Mouse (Mus musculus) myocyte (in vitro differentiated cells): ENCODE data around the gene Tbx5.

Experiments
- CEBPB ChIP-seq: IDR thresholded peaks from 2 replicates; pipeline ENCODE4 v1.6.1; 2011; ENCODE audit warnings: mild to moderate bottlenecking, moderate library complexity; ENCODE audit not compliant: poor library complexity, insufficient read depth, severe bottlenecking
- E2F4 ChIP-seq: IDR thresholded peaks from one replicate; pipeline ENCODE4 v1.6.1; 2011; ENCODE audit warnings: mild to moderate bottlenecking, control low read depth, moderate library complexity; ENCODE audit not compliant: insufficient read depth
- MAX ChIP-seq: IDR thresholded peaks from one replicate; pipeline ENCODE4 v1.6.1; 2011; ENCODE audit warnings: low read depth, mild to moderate bottlenecking, control low read depth
- MYOD1 ChIP-seq, 3 experiments: IDR thresholded peaks; one replicate each; pipeline ENCODE4 v1.6.1; 2011; ENCODE audit warnings: control low read depth in 2 of 3, low read depth in 2 of 3, mild to moderate bottlenecking in 2 of 3, moderate library complexity in 1 of 3; ENCODE audit not compliant: insufficient read length in 2 of 3, control insufficient read depth in 1 of 3
- MYOG ChIP-seq, 3 experiments: IDR thresholded peaks; one replicate each; pipeline ENCODE4 v1.6.1; 2011; ENCODE audit warnings: control low read depth in 2 of 3, low read depth in 2 of 3, mild to moderate bottlenecking in 2 of 3; ENCODE audit not compliant: insufficient read length in 2 of 3, control insufficient read depth in 1 of 3, insufficient read depth in 1 of 3
- POLR2A ChIP-seq: IDR thresholded peaks from one replicate; pipeline ENCODE4 v1.6.1; 2011; ENCODE audit warnings: low read depth, mild to moderate bottlenecking, control low read depth, moderate library complexity; ENCODE audit not compliant: insufficient read length
- POLR2AphosphoS2 ChIP-seq: IDR thresholded peaks from one replicate; pipeline ENCODE4 v1.6.1; 2011; ENCODE audit warnings: low read depth, control low read depth; ENCODE audit not compliant: insufficient read length
- SRF ChIP-seq: IDR thresholded peaks from one replicate; pipeline ENCODE4 v1.6.1; 2011; ENCODE audit warnings: low read depth; ENCODE audit not compliant: control insufficient read depth, insufficient read length
- TCF12 ChIP-seq: IDR thresholded peaks from one replicate; pipeline ENCODE4 v1.6.1; 2011; ENCODE audit warnings: mild to moderate bottlenecking, control low read depth; ENCODE audit not compliant: poor library complexity, insufficient read depth, severe bottlenecking
- USF1 ChIP-seq: IDR thresholded peaks from one replicate; pipeline ENCODE4 v1.6.1; 2011; ENCODE audit warnings: low read depth, mild to moderate bottlenecking, control low read depth, moderate library complexity

GRCm38 (mm10) chr5:119875421-119875820, 43.0 kb downstream of the Tbx5 start:
- TF ChIP-seq POLR2A (no peak), USF1 (no peak), MAX (no peak), MYOD1 (IDR thresholded peaks at IDR 0.05; ENCODE audit: control insufficient read depth in 1 of 3, insufficient read length in 2 of 3, low read depth in 2 of 3) (no peak), CEBPB (no peak), POLR2AphosphoS2 (no peak), TCF12 (no peak), MYOG (IDR thresholded peaks at IDR 0.05; ENCODE audit: control insufficient read depth in 1 of 3, insufficient read depth in 1 of 3, insufficient read length in 2 of 3, low read depth in 2 of 3) (no peak), E2F4 (no peak), SRF (no peak)
